Mouse (Mus musculus): ENCODE data around the gene Scaf8.

- TF ChIP-seq CTCF (IDR thresholded peaks at IDR 0.05; ENCODE audit: low read depth) (no peak), EP300 (IDR thresholded peaks at IDR 0.05; ENCODE audit: low read depth) (no peak)
Observed at GRCm38 (mm10) chr17:3105022-3105421, 9.8 kb upstream of the Scaf8 start.

Data from liver, postnatal 0 days (tissue).